Mouse (Mus musculus): ENCODE results near the gene Pglyrp2. TPM values are rescaled to one million over a fixed set of nuclear protein-coding genes. Genes with fewer than 3 reads are reported as not detected.

Gene Pglyrp2
- polyA plus RNA-seq, 1 experiment from 2014 or later = not detected

Other genes starting within 250 kb of the Pglyrp2 start
- 0.14 and 0.20 TPM in 2 replicates for gene Ephx3, start 234.6 kb downstream of the Pglyrp2 start, polyA plus RNA-seq (2014; fragmentation: Nextera tagmentation; extraction: Ambion mirVana)
- gene Brd4, start 139.4 kb downstream of the Pglyrp2 start, polyA plus RNA-seq (2014; fragmentation: Nextera tagmentation; extraction: Ambion mirVana) = 87.0 and 98.5 TPM in 2 replicates
- gene Akap8, start 102.9 kb downstream of the Pglyrp2 start, polyA plus RNA-seq (2014; fragmentation: Nextera tagmentation; extraction: Ambion mirVana) = 54.4 and 66.2 TPM in 2 replicates
- gene Akap8l, start 73.6 kb downstream of the Pglyrp2 start, polyA plus RNA-seq (2014; fragmentation: Nextera tagmentation; extraction: Ambion mirVana) = 69.3 and 80.1 TPM in 2 replicates
- 27.8 and 33.0 TPM in 2 replicates for gene Wiz, start 34.7 kb downstream of the Pglyrp2 start, polyA plus RNA-seq (2014; fragmentation: Nextera tagmentation; extraction: Ambion mirVana)
- gene Rasal3, start 20.6 kb downstream of the Pglyrp2 start, polyA plus RNA-seq (2014; fragmentation: Nextera tagmentation; extraction: Ambion mirVana) = 0.48 and 0.89 TPM in 2 replicates
- 0.50 TPM in 1 of 2 replicates, not detected in the other for gene Cyp4f39, start 28.6 kb upstream of the Pglyrp2 start, polyA plus RNA-seq (2014; fragmentation: Nextera tagmentation; extraction: Ambion mirVana)
- 6.0 and 10.3 TPM in 2 replicates for gene Cyp4f17, start 81.9 kb upstream of the Pglyrp2 start, polyA plus RNA-seq (2014; fragmentation: Nextera tagmentation; extraction: Ambion mirVana)
- gene Cyp4f16, start 112.4 kb upstream of the Pglyrp2 start, polyA plus RNA-seq (2014; fragmentation: Nextera tagmentation; extraction: Ambion mirVana) = 11.4 TPM in 2 replicates
- not detected in 2 replicates for gene Cyp4f37, start 197.1 kb upstream of the Pglyrp2 start, polyA plus RNA-seq (2014; fragmentation: Nextera tagmentation; extraction: Ambion mirVana)
- gene Cyp4f40, start 234.7 kb upstream of the Pglyrp2 start, polyA plus RNA-seq (2014; fragmentation: Nextera tagmentation; extraction: Ambion mirVana) = not detected in 2 replicates

All from hindbrain, embryonic 11.5 days (tissue).